Mouse (Mus musculus) stomach, postnatal 0 days (tissue): ENCODE measurements around the gene Rhcg. TPM values are rescaled to one million over a fixed set of nuclear protein-coding genes. Genes with fewer than 3 reads are reported as not detected.

ENCODE experiments used
- ATAC-seq: fragments of 200-750 bp; cut with Nextera tagmentation; 2 replicates; pipeline ENCODE4 v1.8.0; 2017; ENCODE audit not compliant: low FRiP score, low TSS enrichment
- DNase-seq: peaks from one replicate; pipeline ENCODE4 v3.0.0-alpha.2; 2016; ENCODE audit warnings: low spot score
- H3K27ac ChIP-seq: fragments of 300-500 bp; sonication (generic); replicated peaks from 2 replicates; pipeline ENCODE4 v1.5.1; 2014; ENCODE audit warnings: mild to moderate bottlenecking, control low read depth
- H3K27me3 ChIP-seq: fragments of 300-500 bp; sonication (generic); 2 replicates; pipeline ENCODE4 v1.6.1; 2014; ENCODE audit warnings: low read length; ENCODE audit not compliant: control insufficient read depth, insufficient read depth
- H3K36me3 ChIP-seq: fragments of 300-500 bp; sonication (generic); 2 replicates; pipeline ENCODE4 v1.6.1; 2014; ENCODE audit warnings: low read length, mixed read lengths; ENCODE audit not compliant: control insufficient read depth, insufficient read depth
- H3K4me1 ChIP-seq: fragments of 300-500 bp; sonication (generic); replicated peaks from 2 replicates; pipeline ENCODE4 v1.6.1; 2014; ENCODE audit warnings: antibody characterized with exemption; ENCODE audit not compliant: control insufficient read depth, insufficient read depth
- H3K4me2 ChIP-seq: fragments of 300-500 bp; sonication (generic); replicated peaks from 2 replicates; pipeline ENCODE4 v1.6.1; 2014; ENCODE audit warnings: low read depth, mild to moderate bottlenecking, control low read depth, moderate library complexity
- H3K4me3 ChIP-seq: fragments of 300-500 bp; sonication (generic); 2 replicates; pipeline ENCODE4 v1.5.1; 2014; ENCODE audit warnings: low read depth, low read length, control low read depth
- H3K9ac ChIP-seq: fragments of 300-500 bp; sonication (generic); 2 replicates; pipeline ENCODE4 v1.6.1; 2014; ENCODE audit warnings: mild to moderate bottlenecking, low read length, control low read depth, mixed read lengths
- H3K9me3 ChIP-seq: fragments of 300-500 bp; sonication (generic); 2 replicates; pipeline ENCODE4 v1.6.1; 2016; ENCODE audit warnings: low read length; ENCODE audit not compliant: control insufficient read depth
- CTCF ChIP-seq: IDR thresholded peaks from 2 replicates; pipeline ENCODE4 v1.5.1; 2016; ENCODE audit warnings: antibody characterized with exemption, low read depth, mild to moderate bottlenecking, moderate library complexity
- EP300 ChIP-seq: optimal IDR thresholded peaks from 2 replicates; pipeline ENCODE3; 2016; ENCODE audit warnings: antibody characterized with exemption
- WGBS: fragments of 180-500 bp; shearing (Covaris S2); extraction: QIAGEN DNeasy Blood & Tissue Kit; methylation state at CpG from one replicate; pipeline ENCODE4 v1.1.7; 2014; 5-methylcytosine and 5-hydroxymethylcytosine counted together
- polyA plus RNA-seq: library from polyadenylated mRNA; unstranded; fragments of >200 nt; fragmentation: Nextera tagmentation; extraction: Ambion mirVana; gene quantifications from 2 replicates; pipeline ENCODE4 v1.2.1, GENCODE M21; 2015

The Rhcg gene
- polyA plus RNA-seq, 1 experiment from 2014 or later, result 0.08 TPM

DNA sequence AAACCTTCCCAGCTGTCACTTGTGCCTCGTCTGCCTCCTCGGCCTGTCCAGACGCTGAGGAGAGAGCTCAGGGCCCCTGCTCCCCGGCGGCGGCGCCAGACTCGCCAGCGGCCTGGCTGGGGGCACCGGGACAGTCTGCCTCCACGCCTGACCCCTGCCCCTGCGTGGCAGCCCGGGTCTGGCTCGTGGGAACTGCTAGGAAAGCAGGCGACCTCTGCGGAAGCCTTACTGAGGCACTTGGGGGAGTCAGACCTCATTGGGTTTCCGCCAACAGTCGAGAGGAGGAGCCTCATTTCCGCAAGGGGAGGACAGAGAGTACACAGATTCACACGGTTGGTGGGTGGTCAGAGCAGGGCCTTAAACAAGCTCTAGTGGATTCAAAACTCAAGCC, 38.6 kb downstream of the Rhcg start:
- no peaks in the 10 kb centered on the region for H3K9me3 ChIP-seq
- H3K4me3 ChIP-seq, result peak overlapping the region; percentile 25; the same call in 1 of the 2 replicates
- TF ChIP-seq EP300, result no peak
- TF ChIP-seq CTCF, result 0 out of 2 replicates have a peak, but pooled peaks have one; percentile 11
- ATAC-seq (no peak), DNase-seq (no peak)
- no peaks in the 10 kb centered on the region for H3K36me3 ChIP-seq
- peak overlapping the region; percentile 48 for H3K4me2 ChIP-seq
- H3K9ac ChIP-seq, result peak overlapping the region; percentile 23; the same call in 1 of the 2 replicates
- H3K27ac ChIP-seq, result no peak overlapping the region
- peaks cover 4% of the 10 kb centered on the region; the same call in 1 of the 2 replicates for H3K4me1 ChIP-seq
- WGBS, result 2% methylated on average over 20 of the region's 20 CpGs
- H3K27me3 ChIP-seq, result no peaks in the 10 kb centered on the region

DNA sequence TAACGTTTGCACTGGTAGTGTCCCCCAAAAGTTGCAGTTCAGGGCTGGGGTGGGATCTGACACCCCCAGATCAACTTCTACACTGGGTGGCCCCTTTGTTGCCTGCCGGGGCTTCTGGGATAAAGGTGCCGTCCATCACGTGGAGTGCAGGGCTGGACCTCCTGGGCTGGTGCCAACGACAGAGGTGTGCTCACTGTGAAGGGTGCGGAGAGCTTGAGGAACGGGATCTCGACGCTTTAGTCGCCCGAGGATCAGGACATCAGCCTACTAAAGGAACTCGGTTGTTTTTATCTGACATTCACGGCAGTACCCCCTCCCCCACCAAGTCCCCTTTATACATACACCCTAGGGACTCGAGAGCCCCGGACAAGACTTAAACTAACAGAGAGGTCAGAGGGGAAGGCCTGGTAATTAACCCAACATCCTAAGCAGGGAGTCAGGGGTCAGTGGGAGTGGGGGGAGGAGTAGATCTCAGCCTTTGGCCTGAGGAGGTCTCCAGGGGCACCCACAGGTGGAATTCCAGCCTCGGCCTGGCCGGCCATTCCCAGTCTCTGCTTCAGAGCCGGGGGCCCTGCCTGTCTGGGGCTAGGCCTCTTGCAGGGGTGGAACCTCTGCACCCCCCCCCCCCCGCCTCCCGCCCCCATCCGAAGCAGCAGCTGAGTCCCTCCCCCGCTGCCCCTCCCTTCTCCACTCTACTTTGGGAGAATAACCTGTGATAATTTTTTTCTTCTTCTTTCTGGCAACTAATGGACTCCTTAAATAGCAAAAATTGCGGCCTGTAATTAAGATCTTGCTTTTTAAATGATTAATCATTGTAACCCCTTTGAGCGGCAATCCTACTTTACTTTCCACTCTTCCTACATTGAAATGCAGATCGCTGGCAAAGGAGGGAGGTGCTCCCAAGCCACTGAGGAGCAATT, 39.3 kb downstream of the Rhcg start:
- no peak overlapping the region; the same call in 1 of the 2 replicates for H3K27ac ChIP-seq
- H3K36me3 ChIP-seq, result no peaks in the 10 kb centered on the region
- H3K27me3 ChIP-seq, result no peaks in the 10 kb centered on the region
- peak; percentile 53; the same call in 1 of the 2 replicates for ATAC-seq
- H3K4me3 ChIP-seq, result no peak overlapping the region
- TF ChIP-seq CTCF (no peak), EP300 (no peak)
- H3K9ac ChIP-seq, result peak overlapping the region; percentile 23; the same call in 1 of the 2 replicates
- H3K4me2 ChIP-seq, result peak overlapping the region; percentile 48
- whole genome bisulfite sequencing, result 12% methylated on average over 25 of the region's 25 CpGs
- no peak for DNase-seq
- H3K4me1 ChIP-seq, result peaks cover 4% of the 10 kb centered on the region; the same call in 1 of the 2 replicates
- H3K9me3 ChIP-seq, result no peaks in the 10 kb centered on the region

DNA sequence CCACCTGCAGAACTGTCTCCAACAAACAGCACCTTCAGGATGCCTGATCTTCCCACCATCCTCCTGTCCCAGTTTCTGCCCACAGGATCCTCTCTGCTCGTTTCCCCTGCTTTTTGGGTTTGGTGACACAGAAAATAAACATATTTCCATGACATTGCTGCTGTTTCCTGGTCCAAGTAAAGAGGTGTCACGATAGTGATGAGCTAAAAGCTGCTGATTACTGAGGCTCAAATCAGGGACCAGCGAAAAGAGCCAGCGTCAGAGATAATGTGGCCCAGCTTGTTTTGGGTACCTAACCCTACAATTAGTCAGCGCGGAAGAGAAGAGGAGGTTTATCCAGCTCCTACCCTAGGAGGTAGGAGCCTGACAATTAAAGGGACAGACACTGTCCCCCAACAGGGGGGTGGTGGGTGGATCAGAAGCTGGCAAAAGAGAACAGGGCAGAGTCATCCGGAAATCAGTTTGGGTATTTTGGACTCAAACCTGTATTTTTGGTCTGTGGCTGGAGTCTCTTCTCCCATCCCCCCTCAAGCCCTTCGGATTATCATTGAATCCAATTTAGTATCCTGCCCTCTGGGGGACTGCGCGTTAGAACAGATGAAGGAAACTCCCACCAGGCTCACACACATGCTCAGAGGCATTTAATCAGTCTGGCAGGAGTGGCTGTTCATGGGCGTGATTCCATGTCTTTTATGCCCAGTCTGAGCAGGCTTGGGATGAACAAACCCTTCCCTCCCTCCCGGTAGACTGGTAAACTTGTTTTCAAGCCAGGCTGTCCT, 40.2 kb downstream of the Rhcg start:
- WGBS, result 11% methylated on average over 12 of the region's 12 CpGs
- no peaks in the 10 kb centered on the region for H3K36me3 ChIP-seq
- H3K4me2 ChIP-seq, result no peak overlapping the region
- DNase-seq, result no peak
- no peak for TF ChIP-seq EP300
- no peak for TF ChIP-seq CTCF
- no peaks in the 10 kb centered on the region for H3K9me3 ChIP-seq
- peaks cover 4% of the 10 kb centered on the region; the same call in 1 of the 2 replicates for H3K4me1 ChIP-seq
- H3K9ac ChIP-seq, result no peak overlapping the region
- H3K27ac ChIP-seq, result no peak overlapping the region
- H3K4me3 ChIP-seq, result no peak overlapping the region
- no peaks in the 10 kb centered on the region for H3K27me3 ChIP-seq
- no peak for ATAC-seq

DNA sequence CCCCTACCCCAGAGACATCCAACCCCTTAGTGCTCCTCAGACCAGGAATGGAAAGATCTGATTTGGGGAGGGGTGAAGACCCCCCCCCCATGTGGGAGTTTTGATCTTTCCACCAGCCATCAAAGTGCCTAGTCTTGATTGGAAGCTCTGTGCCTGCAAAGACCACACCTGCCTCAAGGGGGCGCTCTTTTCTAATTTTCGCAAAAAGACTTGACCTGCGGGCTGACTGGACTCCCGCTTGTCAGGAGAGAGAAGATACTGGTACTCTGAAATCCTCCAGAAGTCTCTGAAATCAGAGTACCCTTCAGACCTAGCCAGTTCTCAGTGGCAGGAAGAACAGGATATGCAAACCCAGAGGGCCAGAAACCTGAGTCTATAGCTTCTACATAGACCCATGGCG, 40.8 kb downstream of the Rhcg start:
- H3K27me3 ChIP-seq, result no peaks in the 10 kb centered on the region
- DNase-seq, result peak; percentile 61
- 16% methylated on average over 5 of the region's 5 CpGs for WGBS

DNA sequence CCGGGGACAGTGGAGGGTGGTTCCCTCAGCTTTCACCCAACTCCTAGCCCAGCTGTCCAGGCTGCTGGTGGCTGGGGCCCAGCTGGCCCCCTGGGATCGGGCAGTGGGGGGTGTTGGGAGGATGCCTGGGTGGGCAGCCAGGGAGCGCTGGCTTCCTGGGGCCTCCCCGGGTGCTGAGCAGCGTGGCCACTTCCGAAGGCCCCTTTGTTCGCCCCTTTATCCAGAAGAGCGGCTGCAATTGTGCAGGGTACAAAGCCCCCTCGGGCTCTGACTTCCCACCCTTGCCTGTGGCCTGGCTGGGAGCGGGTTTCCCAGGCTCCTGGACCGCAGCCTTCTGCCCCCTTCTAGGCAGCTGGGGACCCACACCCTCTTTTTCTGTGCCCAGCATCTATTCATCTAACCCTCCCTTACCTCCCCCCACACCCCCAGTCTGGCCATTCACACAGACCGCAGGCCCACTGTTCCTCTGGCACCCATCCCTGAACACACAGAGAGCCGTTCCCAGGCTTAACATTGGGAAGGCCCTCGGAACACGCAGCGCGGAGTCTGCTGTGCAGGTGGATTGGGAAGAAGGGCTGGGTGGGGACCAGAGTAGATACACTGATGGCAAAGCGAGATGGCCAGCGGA, 45.2 kb downstream of the Rhcg start:
- Histone ChIP-seq H3K4me2 (no peak overlapping the region), H3K4me3 (no peak overlapping the region), H3K9ac (no peak overlapping the region), H3K36me3 (no peaks in the 10 kb centered on the region), H3K27ac (no peak overlapping the region), H3K27me3 (no peaks in the 10 kb centered on the region), H3K4me1 (no peaks in the 10 kb centered on the region), H3K9me3 (no peaks in the 10 kb centered on the region)
- ATAC-seq (no peak), DNase-seq (no peak)
- TF ChIP-seq CTCF (no peak), EP300 (no peak)
- 70% methylated on average over 18 of the region's 19 CpGs for WGBS

More for the DNA sequence above, 40.8 kb downstream of the Rhcg start:
- TF ChIP-seq CTCF (peak; percentile 70), EP300 (no peak)
- Histone ChIP-seq H3K27ac (no peak overlapping the region), H3K4me2 (no peak overlapping the region), H3K9me3 (no peaks in the 10 kb centered on the region), H3K4me1 (peaks cover 4% of the 10 kb centered on the region; the same call in 1 of the 2 replicates), H3K4me3 (no peak overlapping the region), H3K9ac (no peak overlapping the region), H3K36me3 (no peaks in the 10 kb centered on the region)
- no peak for ATAC-seq
